Mouse (Mus musculus): ENCODE data around the gene Scyl2.

GRCm38 (mm10) chr10:89595514-89595913 lies 90.6 kb downstream of the Scyl2 start:
- TF ChIP-seq POLR2A (IDR thresholded peaks at IDR 0.05; ENCODE audit: low read depth, low read length) (no peak), CTCF (conservative IDR thresholded peaks at IDR 0.05; ENCODE audit: insufficient read depth, insufficient read length, low read depth, low read length) (no peak)

Measured in kidney, adult 2 months (tissue).